Comparison of ENCODE assay signal across 8 mouse cellular contexts in genomic region chr9:21197981-21198380, GRCm38 (mm10). TPM values are rescaled to one million over a fixed set of nuclear protein-coding genes. Genes with fewer than 3 reads are reported as not detected.
DNase-seq lines count a peak whose midpoint lies in the region; ATAC-seq and TF ChIP-seq lines count a peak whose summit lies in the region.

No protein-coding gene starts in this region.

- peaks cover 23% of the 10 kb centered on the region for H3K36me3 ChIP-seq in E14TG2a.4 (ENCODE audit: insufficient read depth, low read length)
- 0 out of 2 replicates have a peak, but pooled peaks cover 4% of the 10 kb centered on the region for H3K36me3 ChIP-seq in hindbrain, embryonic 12.5 days
- H3K36me3 ChIP-seq in limb, embryonic 13.5 days = no peaks in the 10 kb centered on the region
- no peaks in the 10 kb centered on the region for H3K36me3 ChIP-seq in heart, embryonic 11.5 days (ENCODE audit: control insufficient read depth, insufficient read depth, low read length)

- no peaks in the 10 kb centered on the region for H3K9me3 ChIP-seq in E14TG2a.4 (ENCODE audit: low read length)
- H3K9me3 ChIP-seq in hindbrain, embryonic 12.5 days (replicated peaks) = no peaks in the 10 kb centered on the region
- H3K9me3 ChIP-seq in limb, embryonic 13.5 days = no peaks in the 10 kb centered on the region
- no peaks in the 10 kb centered on the region for H3K9me3 ChIP-seq in heart, embryonic 11.5 days (replicated peaks; ENCODE audit: control insufficient read depth, low read length)

- ATAC-seq in hindbrain, embryonic 12.5 days (ENCODE audit: low FRiP score) = peak; percentile 81
- ATAC-seq in limb, embryonic 13.5 days (ENCODE audit: low FRiP score, low read depth) = peak; percentile 52; the same call in 1 of the 2 replicates
- ATAC-seq in heart, embryonic 11.5 days (replicated peaks; ENCODE audit: insufficient number of reproducible peaks, low FRiP score, low TSS enrichment) = no peak

- DNase-seq in right cerebral cortex, postnatal 4 days = peak; percentile 72
- DNase-seq in thymus, postnatal 0 days (ENCODE audit: low spot score) = no peak
- no peak for DNase-seq in gastrocnemius, adult 18-20 months (ENCODE audit: low spot score)

- H3K4me3 ChIP-seq in E14TG2a.4 (replicated peaks; ENCODE audit: low read length) = peak overlapping the region; percentile 73; the same call in 1 of the 2 replicates
- H3K4me3 ChIP-seq in cortical plate, adult 2 months (ENCODE audit: insufficient read depth, low read length) = peak overlapping the region; percentile 96
- peak overlapping the region; percentile 48 for H3K4me3 ChIP-seq in hindbrain, embryonic 12.5 days
- peak overlapping the region; percentile 43; the same call in 1 of the 2 replicates for H3K4me3 ChIP-seq in limb, embryonic 13.5 days
- H3K4me3 ChIP-seq in heart, embryonic 11.5 days (ENCODE audit: low read depth, low read length) = no peak overlapping the region

- peaks cover 69% of the 10 kb centered on the region for H3K4me1 ChIP-seq in E14TG2a.4 (replicated peaks; ENCODE audit: low read depth, low read length)
- peaks cover 2% of the 10 kb centered on the region for H3K4me1 ChIP-seq in cortical plate, adult 2 months (ENCODE audit: control insufficient read depth, insufficient read depth, low read length)
- peaks cover 30% of the 10 kb centered on the region for H3K4me1 ChIP-seq in hindbrain, embryonic 12.5 days
- peaks cover 24% of the 10 kb centered on the region for H3K4me1 ChIP-seq in limb, embryonic 13.5 days
- H3K4me1 ChIP-seq in heart, embryonic 11.5 days (ENCODE audit: control insufficient read depth, insufficient read depth, low read length) = no peaks in the 10 kb centered on the region

- peak overlapping the region; percentile 73 for H3K9ac ChIP-seq in hindbrain, embryonic 12.5 days
- no peak overlapping the region for H3K9ac ChIP-seq in limb, embryonic 13.5 days
- no peak overlapping the region for H3K9ac ChIP-seq in heart, embryonic 11.5 days (ENCODE audit: low read depth, low read length)

- TF ChIP-seq POLR2A in cortical plate, adult 2 months (IDR thresholded peaks at IDR 0.05; ENCODE audit: extremely low read depth, insufficient read depth, low read length) = no peak

- TF ChIP-seq CTCF in E14TG2a.4 (conservative IDR thresholded peaks at IDR 0.05; ENCODE audit: low read length) = no peak
- no peak for TF ChIP-seq CTCF in cortical plate, adult 2 months (IDR thresholded peaks at IDR 0.05; ENCODE audit: extremely low read depth, insufficient read depth, low read length)

- H3K27me3 ChIP-seq in E14TG2a.4 (ENCODE audit: insufficient read depth, low read length) = no peaks in the 10 kb centered on the region
- no peaks in the 10 kb centered on the region; the same call in 1 of the 2 replicates for H3K27me3 ChIP-seq in hindbrain, embryonic 12.5 days
- no peaks in the 10 kb centered on the region for H3K27me3 ChIP-seq in limb, embryonic 13.5 days
- no peaks in the 10 kb centered on the region for H3K27me3 ChIP-seq in heart, embryonic 11.5 days (ENCODE audit: control insufficient read depth, insufficient read depth, low read length)

- peak overlapping the region; percentile 60 for H3K4me2 ChIP-seq in hindbrain, embryonic 12.5 days (replicated peaks)
- peak overlapping the region; percentile 66 for H3K4me2 ChIP-seq in limb, embryonic 13.5 days (replicated peaks)
- no peak overlapping the region for H3K4me2 ChIP-seq in heart, embryonic 11.5 days

- WGBS in hindbrain, embryonic 12.5 days = 15% methylated on average over 4 of the region's 4 CpGs
- WGBS in limb, embryonic 13.5 days = 24% methylated on average over 4 of the region's 4 CpGs
- WGBS in heart, embryonic 11.5 days (ENCODE audit: insufficient replicate concordance) = 36% methylated on average over 4 of the region's 4 CpGs

- peak overlapping the region; percentile 58; the same call in 1 of the 2 replicates for H3K27ac ChIP-seq in cortical plate, adult 2 months (ENCODE audit: insufficient read depth, low read length)
- no peak overlapping the region for H3K27ac ChIP-seq in hindbrain, embryonic 12.5 days
- no peak overlapping the region for H3K27ac ChIP-seq in limb, embryonic 13.5 days
- H3K27ac ChIP-seq in heart, embryonic 11.5 days (ENCODE audit: low read depth, low read length) = no peak overlapping the region

RNA-seq across cellular contexts. Expression of gene Pde4a, which starts 32.5 kb away (rescaled TPM):
- 77.0 and 80.1 TPM in 2 replicates for polyA plus RNA-seq in cortical plate, adult 2 months (2012; rRNA removed)
- 11.4 and 11.7 TPM in 2 replicates for polyA plus RNA-seq in hindbrain, embryonic 12.5 days (2016; fragmentation: Nextera tagmentation; extraction: Ambion mirVana)
- polyA plus RNA-seq in limb, embryonic 13.5 days (2015; fragmentation: Nextera tagmentation; extraction: Ambion mirVana) = 5.4 and 6.1 TPM in 2 replicates
- polyA plus RNA-seq in thymus, postnatal 0 days (2015; fragmentation: Nextera tagmentation; extraction: Ambion mirVana) = 0.95 and 1.0 TPM in 2 replicates
- total RNA-seq in gastrocnemius, adult 18-20 months (2021) = 10 to 100 TPM; 45.0 to 52.4 TPM
- 7.6 and 8.3 TPM in 2 replicates for polyA plus RNA-seq in heart, embryonic 11.5 days (2014; fragmentation: Nextera tagmentation; extraction: Ambion mirVana)

RNA-seq across cellular contexts. Expression of gene Keap1, which starts 41.2 kb away (rescaled TPM):
- 62.3 and 65.9 TPM in 2 replicates for polyA plus RNA-seq in cortical plate, adult 2 months (2012; rRNA removed)
- 54.8 and 55.6 TPM in 2 replicates for polyA plus RNA-seq in hindbrain, embryonic 12.5 days (2016; fragmentation: Nextera tagmentation; extraction: Ambion mirVana)
- polyA plus RNA-seq in limb, embryonic 13.5 days (2015; fragmentation: Nextera tagmentation; extraction: Ambion mirVana) = 79.7 and 82.5 TPM in 2 replicates
- 61.2 and 64.2 TPM in 2 replicates for polyA plus RNA-seq in thymus, postnatal 0 days (2015; fragmentation: Nextera tagmentation; extraction: Ambion mirVana)
- total RNA-seq in gastrocnemius, adult 18-20 months (2021) = 10 to 100 TPM; 50.8 to 51.5 TPM
- 22.3 and 35.7 TPM in 2 replicates for polyA plus RNA-seq in heart, embryonic 11.5 days (2014; fragmentation: Nextera tagmentation; extraction: Ambion mirVana)

RNA-seq across cellular contexts. Expression of gene Cdc37, which starts 48.2 kb away (rescaled TPM):
- polyA plus RNA-seq in cortical plate, adult 2 months (2012; rRNA removed) = 158 and 168 TPM in 2 replicates
- 271 and 274 TPM in 2 replicates for polyA plus RNA-seq in hindbrain, embryonic 12.5 days (2016; fragmentation: Nextera tagmentation; extraction: Ambion mirVana)
- polyA plus RNA-seq in limb, embryonic 13.5 days (2015; fragmentation: Nextera tagmentation; extraction: Ambion mirVana) = 320 and 346 TPM in 2 replicates
- 281 and 307 TPM in 2 replicates for polyA plus RNA-seq in thymus, postnatal 0 days (2015; fragmentation: Nextera tagmentation; extraction: Ambion mirVana)
- total RNA-seq in gastrocnemius, adult 18-20 months (2021) = 100 to 1,000 TPM; 128 to 140 TPM
- 254 and 266 TPM in 2 replicates for polyA plus RNA-seq in heart, embryonic 11.5 days (2014; fragmentation: Nextera tagmentation; extraction: Ambion mirVana)

RNA-seq across cellular contexts. Expression of gene S1pr5, which starts 50.3 kb away (rescaled TPM):
- polyA plus RNA-seq in cortical plate, adult 2 months (2012; rRNA removed) = 20.8 and 24.3 TPM in 2 replicates
- polyA plus RNA-seq in hindbrain, embryonic 12.5 days (2016; fragmentation: Nextera tagmentation; extraction: Ambion mirVana) = 1.5 and 1.9 TPM in 2 replicates
- polyA plus RNA-seq in limb, embryonic 13.5 days (2015; fragmentation: Nextera tagmentation; extraction: Ambion mirVana) = 0.77 and 0.83 TPM in 2 replicates
- polyA plus RNA-seq in thymus, postnatal 0 days (2015; fragmentation: Nextera tagmentation; extraction: Ambion mirVana) = 0.09 TPM in 1 of 2 replicates, not detected in the other
- total RNA-seq in gastrocnemius, adult 18-20 months (2021) = under 1 TPM; 0.09 to 0.12 TPM
- 0.11 and 0.31 TPM in 2 replicates for polyA plus RNA-seq in heart, embryonic 11.5 days (2014; fragmentation: Nextera tagmentation; extraction: Ambion mirVana)
